Mouse (Mus musculus) spleen, adult 2 months (tissue): ENCODE data around the gene Slc38a6. TPM values are rescaled to one million over a fixed set of nuclear protein-coding genes. Genes with fewer than 3 reads are reported as not detected.

Experiments used
- DNase-seq, 2 experiments: peaks; one replicate each; pipeline versions ENCODE4 v3.0.0 to v3.0.0-alpha.2; 2012 to 2021; ENCODE audit warnings: low spot score in 2 of 2, low read depth in 1 of 2
- H3K27ac ChIP-seq: fragments of 200-500 bp; 2 replicates; pipeline ENCODE4 v1.5.1; 2012; ENCODE audit warnings: low read length, inconsistent platforms; ENCODE audit not compliant: insufficient read depth
- H3K27me3 ChIP-seq: fragments of 200-500 bp; 2 replicates; pipeline ENCODE4 v1.6.1; 2012; ENCODE audit warnings: mild to moderate bottlenecking, moderate library complexity, low read length, inconsistent platforms; ENCODE audit not compliant: control insufficient read depth, insufficient read depth
- H3K36me3 ChIP-seq: fragments of 200-500 bp; 2 replicates; pipeline ENCODE4 v1.6.1; 2012; ENCODE audit warnings: mild to moderate bottlenecking, low read length, inconsistent platforms; ENCODE audit not compliant: control insufficient read depth, insufficient read depth
- H3K4me1 ChIP-seq: fragments of 200-500 bp; 2 replicates; pipeline ENCODE4 v1.6.1; 2011; ENCODE audit warnings: inconsistent platforms; ENCODE audit not compliant: control insufficient read depth, insufficient read depth, insufficient read length
- H3K4me3 ChIP-seq: fragments of 200-500 bp; 2 replicates; pipeline ENCODE4 v1.5.1; 2011; ENCODE audit warnings: mild to moderate bottlenecking, inconsistent platforms; ENCODE audit not compliant: insufficient read depth, insufficient read length; ENCODE audit errors: extremely low read depth
- CTCF ChIP-seq: fragments of 200-500 bp; IDR thresholded peaks from 2 replicates; pipeline ENCODE4 v1.5.1; 2011; ENCODE audit warnings: mild to moderate bottlenecking, inconsistent platforms; ENCODE audit not compliant: insufficient read depth, insufficient read length, insufficient replicate concordance; ENCODE audit errors: extremely low read depth
- POLR2A ChIP-seq: fragments of 200-500 bp; IDR thresholded peaks from 2 replicates; pipeline ENCODE4 v1.6.1; 2011; ENCODE audit warnings: low read depth, low read length, inconsistent platforms
- WGBS: fragments of 180-500 bp; shearing (Covaris S2); methylation state at CpG from one replicate; pipeline ENCODE4 v1.1.7; 2018; 5-methylcytosine and 5-hydroxymethylcytosine counted together
- polyA plus RNA-seq: library from polyadenylated mRNA; depleted of rRNA; stranded (reverse); fragments of >200 nt; gene quantifications from 2 replicates; pipeline ENCODE4 v1.2.3, GENCODE M21; 2012; rRNA removed

Slc38a6 gene
- 11.1 and 14.6 TPM in 2 replicates for polyA plus RNA-seq

- Histone ChIP-seq H3K27ac (peak within 1 kb of the TSS; percentile 51), H3K4me3 (peak within 1 kb of the TSS; percentile 89), H3K36me3 (peaks cover 2% of the 10 kb centered on the region; the same call in 1 of the 2 replicates), H3K27me3 (no peaks in the 10 kb centered on the region), H3K4me1 (no peaks in the 10 kb centered on the region)
- peak; percentile 82 to 91 for DNase-seq
- under 1% methylated on average over 53 of the region's 53 CpGs for WGBS
- TF ChIP-seq CTCF (no peak), POLR2A (peak; percentile 24)
Measured at GRCm38 (mm10) chr12:73286287-73287092, at the start of gene Slc38a6, which contains the start of gene Trmt5. Gene Slc38a6, plus strand, starts transcription at chr12:73286779. Gene Trmt5, minus strand, starts transcription at chr12:73286710.

- 86% methylated on average over 10 of the region's 10 CpGs for WGBS
- no peak for TF ChIP-seq POLR2A
- no peak for TF ChIP-seq CTCF
- Histone ChIP-seq H3K27me3 (no peaks in the 10 kb centered on the region), H3K4me3 (no peak overlapping the region), H3K27ac (no peak overlapping the region), H3K36me3 (no peaks in the 10 kb centered on the region), H3K4me1 (no peaks in the 10 kb centered on the region)
- no peak for DNase-seq
Measured at GRCm38 (mm10) chr12:73241960-73242359, 44.6 kb upstream of the Slc38a6 start.

- Histone ChIP-seq H3K4me3 (no peak overlapping the region), H3K36me3 (no peaks in the 10 kb centered on the region), H3K4me1 (no peaks in the 10 kb centered on the region), H3K27ac (no peak overlapping the region), H3K27me3 (no peaks in the 10 kb centered on the region)
- TF ChIP-seq CTCF (no peak), POLR2A (no peak)
- DNase-seq, result no peak
- 88% methylated on average over 5 of the region's 5 CpGs for WGBS
Measured at GRCm38 (mm10) chr12:73245687-73246086, 40.9 kb upstream of the Slc38a6 start.

DNA sequence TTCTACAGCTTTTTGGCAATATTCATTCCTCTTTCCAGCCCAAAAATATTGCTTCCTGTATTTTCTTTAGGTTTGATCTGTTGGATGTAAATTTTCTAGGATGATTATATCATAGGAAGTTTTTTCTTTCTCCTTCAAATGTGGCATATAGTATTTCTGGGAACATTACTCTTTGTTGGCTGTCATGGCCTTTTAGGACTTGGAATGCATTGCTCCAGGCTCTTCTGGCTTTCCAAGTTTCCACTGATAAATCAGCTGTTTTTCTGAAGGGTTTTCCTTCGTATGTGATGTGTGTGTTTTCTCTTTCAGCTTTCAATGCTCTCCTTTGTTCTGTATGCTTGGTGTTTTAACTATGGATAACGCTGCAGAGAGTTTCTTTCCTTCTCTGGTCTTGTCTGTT is 31.6 kb upstream of the Slc38a6 start:
- Histone ChIP-seq H3K36me3 (no peaks in the 10 kb centered on the region), H3K4me3 (no peak overlapping the region), H3K27me3 (no peaks in the 10 kb centered on the region), H3K4me1 (no peaks in the 10 kb centered on the region), H3K27ac (no peak overlapping the region)
- DNase-seq, result no peak
- WGBS, result 80% methylated on average over 2 of the region's 2 CpGs
- TF ChIP-seq CTCF (no peak), POLR2A (no peak)

DNA sequence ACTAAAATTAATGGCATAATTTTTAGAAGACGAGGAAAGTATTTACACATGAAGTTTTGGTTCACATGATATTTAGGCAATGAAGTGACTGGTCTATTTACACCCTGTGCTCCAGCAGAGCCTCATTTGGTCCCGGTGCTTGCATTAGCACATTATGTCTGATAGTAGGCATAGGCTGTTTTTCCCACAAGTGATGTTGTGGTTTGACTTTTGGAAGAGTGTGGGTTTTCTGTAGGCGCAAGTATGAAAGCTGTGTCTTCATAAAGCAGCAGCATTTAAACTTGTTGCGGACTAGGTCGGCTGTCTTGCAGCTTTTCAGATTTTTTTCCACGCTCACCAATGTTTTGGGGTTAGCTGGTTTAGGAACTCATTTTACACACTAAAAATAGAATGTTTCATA is 27.3 kb upstream of the Slc38a6 start:
- H3K36me3 ChIP-seq, result no peaks in the 10 kb centered on the region

DNA sequence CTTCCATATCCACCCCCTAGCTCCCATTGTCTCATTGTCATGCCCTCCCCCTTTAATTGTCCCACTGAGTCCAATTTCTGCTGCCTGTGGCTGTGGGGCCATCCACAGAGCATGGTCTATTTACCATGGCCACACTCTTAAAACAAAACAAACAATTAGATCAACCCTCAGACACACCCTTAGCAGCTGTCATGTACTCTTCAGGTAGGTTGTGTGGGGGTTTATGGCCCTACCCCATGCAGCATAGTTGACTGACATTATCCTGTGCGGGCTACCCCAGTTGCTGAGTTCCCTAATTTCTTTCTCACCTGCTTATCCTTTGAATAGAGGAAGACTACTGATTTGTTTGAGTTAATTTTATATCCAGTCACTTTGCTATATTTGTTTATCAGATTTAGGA is 26.2 kb upstream of the Slc38a6 start:
- no peaks in the 10 kb centered on the region for H3K36me3 ChIP-seq
- H3K27ac ChIP-seq, result no peak overlapping the region
- H3K4me3 ChIP-seq, result no peak overlapping the region
- DNase-seq, result no peak
- no peaks in the 10 kb centered on the region for H3K27me3 ChIP-seq
- WGBS, result 91% methylated on average over 1 of the region's 1 CpGs
- H3K4me1 ChIP-seq, result no peaks in the 10 kb centered on the region
- TF ChIP-seq CTCF (no peak), POLR2A (no peak)

More for the DNA sequence above, 27.3 kb upstream of the Slc38a6 start:
- Histone ChIP-seq H3K4me3 (no peak overlapping the region), H3K4me1 (no peaks in the 10 kb centered on the region), H3K27ac (no peak overlapping the region), H3K27me3 (no peaks in the 10 kb centered on the region)
- WGBS, result 79% methylated on average over 6 of the region's 6 CpGs
- no peak for DNase-seq
- TF ChIP-seq CTCF, result no peak
- TF ChIP-seq POLR2A, result no peak
